Mouse (Mus musculus) retina, postnatal 7 days (tissue): ENCODE measurements around the gene Atxn1.

Experiments
- DNase-seq: peaks from one replicate; pipeline ENCODE4 v3.0.0-alpha.2; 2012; ENCODE audit warnings: low read depth, low spot score

The Atxn1 gene

GRCm38 (mm10) chr13:45630518-45631290, 334.1 kb downstream of the Atxn1 start:
- DNase-seq: no peak

GRCm38 (mm10) chr13:45629750-45630149, 335.1 kb downstream of the Atxn1 start:
- DNase-seq: no peak

- DNase-seq: no peak
Observed at GRCm38 (mm10) chr13:45628341-45628740, 336.5 kb downstream of the Atxn1 start.

- no peak for DNase-seq
Observed at GRCm38 (mm10) chr13:45627206-45627751, 337.5 kb downstream of the Atxn1 start.

DNA sequence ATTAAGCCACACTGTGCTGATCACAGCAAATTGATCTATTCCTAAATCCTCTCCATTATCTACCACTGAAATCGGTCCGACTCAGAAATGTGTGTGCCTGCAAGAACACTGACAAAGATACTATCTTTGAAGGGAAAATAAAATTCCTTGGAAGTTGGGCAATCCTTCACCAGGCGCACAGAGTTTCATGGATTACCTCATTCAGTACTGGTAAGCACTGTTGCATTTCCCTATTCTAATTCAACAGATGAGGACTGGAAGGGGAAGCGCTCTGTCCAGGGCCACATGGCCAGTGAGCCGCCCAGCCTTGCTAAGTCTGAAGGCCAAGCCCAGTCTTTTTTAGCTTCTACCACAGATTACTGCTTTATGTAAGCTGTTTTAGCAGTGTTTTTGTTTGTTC, 339.1 kb downstream of the Atxn1 start:
- DNase-seq: no peak

GRCm38 (mm10) chr13:45623846-45624245, 341.0 kb downstream of the Atxn1 start:
- DNase-seq: no peak

- no peak for DNase-seq
Observed at GRCm38 (mm10) chr13:45622871-45623546, 341.8 kb downstream of the Atxn1 start.

- DNase-seq: no peak
Observed at GRCm38 (mm10) chr13:45620687-45621086, 344.1 kb downstream of the Atxn1 start.

- DNase-seq: no peak
Observed at GRCm38 (mm10) chr13:45620281-45620680, 344.5 kb downstream of the Atxn1 start.

GRCm38 (mm10) chr13:45617988-45618387, 346.8 kb downstream of the Atxn1 start:
- DNase-seq: no peak

DNA sequence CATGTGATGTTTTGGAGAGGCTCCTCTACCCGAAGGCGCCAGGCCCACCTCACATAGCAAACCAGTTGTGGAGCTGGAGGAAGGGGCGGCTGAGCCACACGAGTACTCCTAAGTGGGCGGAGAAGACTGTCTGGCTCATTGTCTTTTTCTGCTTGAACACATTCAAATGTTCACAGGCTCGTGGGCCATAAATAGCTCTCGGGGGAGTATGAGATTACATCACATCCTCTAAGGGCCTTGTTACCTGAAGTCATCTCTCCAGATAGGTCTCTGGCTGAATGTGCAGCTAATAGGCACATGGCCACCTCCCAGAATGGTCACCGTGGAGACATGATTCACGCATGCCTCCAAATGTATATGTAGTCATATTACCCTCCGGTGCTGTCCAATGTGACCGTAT, 350.0 kb downstream of the Atxn1 start:
- DNase-seq: no peak

DNA sequence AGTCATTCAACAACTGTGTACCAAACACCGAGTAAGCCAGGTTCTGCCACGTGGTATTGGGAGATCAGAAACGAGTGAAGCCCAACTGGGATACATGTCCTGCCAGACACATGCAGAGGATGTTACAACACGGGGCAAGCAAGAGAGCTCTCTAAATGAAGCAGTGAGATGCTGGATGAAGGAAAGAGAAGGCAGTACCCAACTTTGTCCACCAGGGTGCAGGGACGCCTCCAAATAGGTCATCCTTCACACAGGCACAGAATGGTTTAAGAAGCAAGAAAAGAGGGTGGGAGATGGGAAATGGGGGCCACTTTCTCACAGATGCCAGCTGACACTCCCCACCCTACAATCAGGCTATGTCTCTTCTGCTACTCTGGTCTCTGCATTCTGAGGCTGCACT, 351.5 kb downstream of the Atxn1 start:
- DNase-seq: peak; percentile 27

GRCm38 (mm10) chr13:45611554-45611953, 353.3 kb downstream of the Atxn1 start:
- no peak for DNase-seq

GRCm38 (mm10) chr13:45609461-45609860, 355.3 kb downstream of the Atxn1 start:
- no peak for DNase-seq

GRCm38 (mm10) chr13:45608593-45608992, 356.2 kb downstream of the Atxn1 start:
- DNase-seq: no peak

DNA sequence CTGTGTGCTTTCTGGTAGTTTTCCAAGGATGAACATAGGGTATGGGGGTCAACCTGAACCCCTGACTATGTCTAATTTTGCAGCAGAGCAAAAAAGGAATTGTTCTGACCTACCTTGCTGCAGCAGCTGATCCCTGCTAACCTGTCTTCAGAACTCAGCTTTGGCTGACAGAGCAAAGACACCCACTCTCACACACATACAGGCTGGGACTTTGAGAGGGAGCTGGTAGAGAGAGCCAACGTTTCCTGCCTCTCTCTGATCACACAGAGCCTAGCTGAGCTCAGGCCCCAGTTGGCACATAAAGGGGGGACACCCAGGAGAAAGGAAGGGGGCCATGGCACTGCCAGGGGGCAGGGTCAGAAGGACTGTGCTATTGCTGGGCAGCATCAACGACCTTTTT, 356.9 kb downstream of the Atxn1 start:
- no peak for DNase-seq

GRCm38 (mm10) chr13:45603636-45604035, 361.2 kb downstream of the Atxn1 start:
- DNase-seq: no peak

- no peak for DNase-seq
Observed at GRCm38 (mm10) chr13:45600443-45600842, 364.4 kb downstream of the Atxn1 start.

DNA sequence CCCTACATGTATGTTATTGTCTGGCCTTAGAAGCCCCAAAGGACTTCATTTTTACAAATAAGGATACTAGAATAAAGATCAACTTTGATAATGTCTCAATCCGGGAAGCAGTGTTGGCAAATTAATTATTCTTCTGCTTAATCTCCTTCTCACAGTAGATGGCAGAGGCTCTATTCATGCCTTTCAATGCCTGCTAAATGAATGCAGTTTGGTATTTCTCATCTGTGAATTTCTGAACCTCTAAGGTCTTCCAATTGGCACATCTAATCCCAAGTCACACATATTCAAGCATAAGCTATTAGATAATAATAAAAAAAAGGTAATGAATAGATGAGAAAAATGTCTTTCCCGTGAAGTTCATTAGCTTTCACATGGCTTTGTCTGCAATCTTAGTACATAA, 365.0 kb downstream of the Atxn1 start:
- DNase-seq: no peak

DNA sequence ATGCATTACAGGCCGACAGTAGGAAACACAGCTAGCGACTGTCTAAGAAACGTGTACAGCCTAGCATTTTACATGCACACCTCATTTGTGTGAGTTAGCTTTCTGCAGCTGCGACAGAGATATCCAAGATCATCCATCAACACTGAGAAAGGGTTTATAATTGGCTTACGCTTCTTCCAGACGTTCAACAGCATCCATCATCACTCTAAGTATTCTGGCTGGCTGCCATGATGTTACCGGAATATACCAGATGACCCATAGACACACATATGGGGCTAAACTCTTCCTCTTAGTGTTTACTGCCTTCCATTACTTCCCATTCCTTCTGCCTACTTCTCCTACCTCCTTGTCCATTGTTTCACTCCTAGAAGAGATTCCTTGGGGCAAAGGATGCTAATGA, 369.4 kb downstream of the Atxn1 start:
- DNase-seq: no peak

GRCm38 (mm10) chr13:45593914-45594313, 370.9 kb downstream of the Atxn1 start:
- DNase-seq: no peak

DNA sequence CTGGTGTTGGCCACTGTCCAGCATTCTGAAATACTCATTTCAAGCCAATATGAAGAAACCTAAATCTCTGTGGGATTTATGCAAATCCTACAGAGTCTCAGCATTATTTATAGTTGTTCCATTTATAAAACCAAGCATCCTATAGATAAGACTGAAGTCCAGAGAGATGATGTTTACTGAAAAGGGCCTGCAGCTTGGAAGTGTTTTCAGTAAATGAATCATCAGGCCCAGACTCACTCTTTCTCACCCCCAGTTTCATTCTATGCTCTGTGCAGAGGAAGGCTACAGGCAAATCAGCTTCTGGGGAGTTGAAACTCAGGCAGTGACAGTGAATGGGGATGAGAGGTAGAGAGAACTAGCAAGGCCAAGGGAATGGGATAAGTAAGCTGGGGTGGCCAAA, 373.9 kb downstream of the Atxn1 start:
- DNase-seq: no peak

DNA sequence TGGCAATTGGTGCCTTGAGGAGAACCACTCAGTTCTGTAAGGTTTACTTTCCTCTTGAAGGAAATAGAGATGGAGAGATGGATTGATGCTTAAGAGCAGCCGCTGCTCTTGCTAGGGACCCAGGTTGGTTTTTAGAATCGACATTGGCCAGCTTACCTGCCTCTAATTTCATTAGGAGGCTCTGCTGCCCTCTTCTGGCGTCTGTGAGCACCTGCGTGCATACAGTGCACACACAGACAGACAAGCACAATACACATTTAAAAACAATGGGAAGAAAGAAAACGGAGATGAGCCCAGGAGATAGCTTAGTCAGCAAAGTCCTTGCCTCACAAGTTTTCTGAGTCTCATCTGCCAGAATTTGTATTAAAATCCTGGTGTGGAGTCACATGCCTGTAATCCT, 381.7 kb downstream of the Atxn1 start:
- no peak for DNase-seq
